Mouse (Mus musculus): ENCODE results near the gene Hsp90ab1.

Gene Hsp90ab1

GRCm38 (mm10) chr17:45563216-45563615, 9.9 kb downstream of the Hsp90ab1 start:
- CTCF ChIA-PET, result interaction anchor here (0.7 kb wide), 1 partner anchor 783 kb away, joined by 4 read pairs; no protein-coding TSS in a partner anchor

- CTCF ChIA-PET, result interaction anchor here (0.6 kb wide), 1 partner anchor 869 kb away, joined by 3 read pairs; the partner anchor contains the start of gene Crip3
Observed at GRCm38 (mm10) chr17:45559732-45560525, 13.1 kb downstream of the Hsp90ab1 start.

GRCm38 (mm10) chr17:45557998-45558862, 14.8 kb downstream of the Hsp90ab1 start:
- CTCF ChIA-PET, result interaction anchor here (0.6 to 1.5 kb wide), 5 partner anchors 8 to 1234 kb away, joined by 3 to 8 read pairs (median 6); partner anchors contain the start of gene Hsp90ab1

- CTCF ChIA-PET, result interaction anchor here (0.6 to 1.5 kb wide), 5 partner anchors 9 to 1234 kb away, joined by 3 to 6 read pairs (median 4); no protein-coding TSS in a partner anchor
Observed at GRCm38 (mm10) chr17:45557246-45557824, 15.7 kb downstream of the Hsp90ab1 start.

GRCm38 (mm10) chr17:45556514-45557245, 16.4 kb downstream of the Hsp90ab1 start:
- CTCF ChIA-PET, result interaction anchor here (0.5 to 1.5 kb wide), 3 partner anchors 9 to 1296 kb away, joined by 3 to 4 read pairs (median 4); no protein-coding TSS in a partner anchor

- CTCF ChIA-PET, result interaction anchor here (0.6 to 1.5 kb wide), 4 partner anchors 10 to 75 kb away, joined by 3 to 4 read pairs (median 4); no protein-coding TSS in a partner anchor
Observed at GRCm38 (mm10) chr17:45556107-45556489, 17.0 kb downstream of the Hsp90ab1 start.

- CTCF ChIA-PET, result interaction anchor here (0.6 to 1.5 kb wide), 4 partner anchors 10 to 75 kb away, joined by 3 to 4 read pairs (median 4); no protein-coding TSS in a partner anchor
Observed at GRCm38 (mm10) chr17:45555452-45556106, 17.5 kb downstream of the Hsp90ab1 start, which contains the start of gene Nfkbie. TSS of gene Nfkbie (plus strand) at chr17:45555703.

GRCm38 (mm10) chr17:45554420-45554819, 18.7 kb downstream of the Hsp90ab1 start:
- CTCF ChIA-PET, result interaction anchor here (0.6 to 1.1 kb wide), 2 partner anchors 28 to 74 kb away, joined by 3 to 11 read pairs; no protein-coding TSS in a partner anchor

GRCm38 (mm10) chr17:45553065-45553464, 20.0 kb downstream of the Hsp90ab1 start:
- CTCF ChIA-PET, result interaction anchor here (0.7 to 1.3 kb wide), 3 partner anchors 30 to 694 kb away, joined by 3 to 10 read pairs (median 6); no protein-coding TSS in a partner anchor

GRCm38 (mm10) chr17:45551816-45552451, 21.1 kb downstream of the Hsp90ab1 start:
- CTCF ChIA-PET, result interaction anchor here (0.6 to 1.6 kb wide), 5 partner anchors 23 to 325 kb away, joined by 3 to 10 read pairs (median 6); no protein-coding TSS in a partner anchor

- CTCF ChIA-PET, result interaction anchor here (0.6 to 1.6 kb wide), 2 partner anchors 23 to 325 kb away, joined by 6 to 10 read pairs; no protein-coding TSS in a partner anchor
Observed at GRCm38 (mm10) chr17:45551249-45551796, 21.7 kb downstream of the Hsp90ab1 start.

GRCm38 (mm10) chr17:45550253-45550652, 22.8 kb downstream of the Hsp90ab1 start:
- CTCF ChIA-PET, result interaction anchor here (1.6 kb wide), 1 partner anchor 24 kb away, joined by 10 read pairs; no protein-coding TSS in a partner anchor

- CTCF ChIA-PET, result no interaction called here
Observed at GRCm38 (mm10) chr17:45549617-45550181, 23.4 kb downstream of the Hsp90ab1 start, which contains the start of gene Tmem151b. TSS of gene Tmem151b (minus strand) at chr17:45549677.

GRCm38 (mm10) chr17:45548541-45549512, 24.2 kb downstream of the Hsp90ab1 start:
- CTCF ChIA-PET, result interaction anchor here (0.6 to 1.2 kb wide), 4 partner anchors 11 to 77 kb away, joined by 3 to 8 read pairs (median 4); no protein-coding TSS in a partner anchor

GRCm38 (mm10) chr17:45547461-45548190, 25.4 kb downstream of the Hsp90ab1 start:
- CTCF ChIA-PET, result no interaction called here

- CTCF ChIA-PET, result no interaction called here
Observed at GRCm38 (mm10) chr17:45546941-45547340, 26.1 kb downstream of the Hsp90ab1 start.
